Mouse (Mus musculus) right cerebral cortex, adult 18-20 months (tissue): ENCODE data around the gene Insig1.

Source experiments
- DNase-seq: peaks from one replicate; pipeline ENCODE4 v3.0.0; 2022; ENCODE audit warnings: mixed read lengths

Gene Insig1

DNA sequence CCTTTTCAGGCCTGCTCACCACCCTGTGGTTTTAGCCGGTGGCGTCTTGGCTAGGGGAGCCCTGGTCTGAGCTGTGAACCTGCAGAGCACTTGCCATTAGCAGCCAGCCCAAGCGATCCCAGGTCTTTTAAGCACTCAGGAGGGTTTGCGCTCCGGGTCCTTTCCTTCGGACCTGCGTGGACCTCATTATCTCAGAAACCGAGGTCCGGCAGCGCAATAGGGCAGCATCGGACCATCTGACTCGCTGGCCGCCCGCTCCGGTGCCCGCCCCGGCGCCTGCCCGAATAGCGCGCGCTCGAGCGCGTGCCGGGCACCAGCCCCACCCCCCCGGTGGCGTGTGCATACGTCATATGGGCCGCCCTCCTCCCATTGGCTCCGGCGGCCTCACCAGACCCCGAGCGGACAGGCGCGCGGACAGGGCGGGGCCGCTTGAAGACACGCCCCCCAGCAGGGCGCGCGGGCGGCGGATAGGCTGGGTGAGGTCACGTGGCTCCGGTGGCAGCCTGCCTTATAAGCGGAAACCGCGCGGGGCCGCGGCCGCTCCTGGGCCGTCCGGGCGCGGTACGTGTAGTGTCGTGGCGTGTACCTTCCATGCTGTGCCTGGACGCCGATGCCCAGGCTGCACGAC lies at the start of gene Insig1:
Gene Insig1, plus strand, starts transcription at position 536 of the 628 bp plus-strand sequence.
- DNase-seq: peak; percentile 99

GRCm38 (mm10) chr5:28023452-28023851 lies 47.7 kb upstream of the Insig1 start:
- DNase-seq: no peak

- no peak for DNase-seq
These were observed 39.5 kb upstream of the Insig1 start for GRCm38 (mm10) chr5:28031577-28032236.

DNA sequence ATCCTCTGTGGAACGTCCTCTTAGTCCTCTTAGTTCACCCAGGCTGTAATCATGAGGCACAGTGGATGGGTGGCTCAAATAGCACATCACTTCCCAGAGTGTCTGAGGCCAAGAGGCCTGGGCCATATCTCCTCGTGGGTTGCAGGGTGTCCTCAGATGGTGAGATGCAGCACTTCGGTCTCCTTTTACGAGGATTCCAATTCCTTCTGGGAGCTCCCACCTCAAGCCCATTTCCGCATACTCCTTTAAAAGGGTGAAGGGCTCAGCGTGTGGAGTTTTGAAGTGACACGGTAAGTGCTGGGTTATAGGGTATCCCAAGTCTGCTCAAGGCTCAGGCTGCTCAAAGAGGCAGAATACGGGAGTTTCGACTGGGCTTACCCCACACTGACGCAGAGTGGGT lies 38.3 kb upstream of the Insig1 start:
- no peak for DNase-seq

DNA sequence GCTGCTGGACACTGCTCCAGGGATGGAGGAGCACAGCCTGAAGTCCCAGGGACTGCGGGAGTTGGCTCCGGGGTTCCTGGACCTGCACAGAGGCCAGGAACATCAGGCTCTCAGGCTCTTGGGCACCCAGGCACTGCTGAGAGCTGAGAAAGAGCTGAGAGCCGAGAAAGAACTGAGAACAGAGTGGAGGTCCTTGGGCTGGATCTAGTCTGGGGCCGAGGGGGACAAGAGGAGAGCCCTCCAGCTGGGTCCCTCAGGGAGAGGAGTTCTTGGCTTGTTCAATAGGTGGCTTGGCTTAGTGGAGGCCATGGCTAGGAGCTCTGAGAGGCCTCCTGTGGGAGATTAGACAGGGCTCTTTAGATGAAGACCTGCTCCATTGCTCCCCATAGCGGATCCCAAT lies 37.9 kb upstream of the Insig1 start:
- DNase-seq: no peak

DNA sequence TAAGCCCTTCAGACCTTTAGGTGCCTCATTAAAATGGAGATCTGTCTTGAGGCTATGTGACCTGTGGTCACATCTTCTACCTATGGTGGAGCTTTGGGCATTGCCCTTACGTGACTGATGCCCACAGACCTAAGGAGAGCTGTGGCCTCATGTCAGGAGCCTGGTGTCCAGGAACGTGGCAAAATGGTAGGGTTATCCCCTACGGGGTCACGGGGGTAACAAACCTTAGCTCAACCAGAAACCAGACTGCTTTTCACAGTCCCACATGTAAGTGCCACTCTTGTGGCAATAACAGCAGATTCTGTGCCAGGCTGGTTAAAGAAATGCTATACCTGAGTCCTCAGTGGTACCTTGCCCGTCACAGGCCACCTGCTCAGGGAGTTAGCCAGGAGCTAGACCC lies 37.3 kb upstream of the Insig1 start:
- no peak for DNase-seq

DNA sequence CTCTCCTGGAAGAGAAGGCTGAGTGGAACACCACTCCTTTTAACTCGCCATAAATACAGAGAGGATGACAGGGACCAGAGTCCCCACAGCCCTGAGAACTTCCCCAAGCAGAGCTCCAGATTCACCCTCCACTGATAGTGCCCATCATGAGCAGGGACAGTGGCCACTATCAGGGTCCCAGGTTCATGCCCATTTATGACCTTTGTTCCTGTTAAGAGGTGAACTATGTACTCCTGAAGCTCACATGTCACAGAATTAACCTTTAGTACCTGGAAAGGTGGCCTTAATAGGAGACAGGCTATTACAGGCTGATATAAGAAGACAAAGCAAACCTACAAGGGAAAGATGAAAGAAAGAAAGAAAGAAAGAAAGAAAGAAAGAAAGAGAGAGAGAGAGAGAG lies 35.2 kb upstream of the Insig1 start:
- no peak for DNase-seq

DNA sequence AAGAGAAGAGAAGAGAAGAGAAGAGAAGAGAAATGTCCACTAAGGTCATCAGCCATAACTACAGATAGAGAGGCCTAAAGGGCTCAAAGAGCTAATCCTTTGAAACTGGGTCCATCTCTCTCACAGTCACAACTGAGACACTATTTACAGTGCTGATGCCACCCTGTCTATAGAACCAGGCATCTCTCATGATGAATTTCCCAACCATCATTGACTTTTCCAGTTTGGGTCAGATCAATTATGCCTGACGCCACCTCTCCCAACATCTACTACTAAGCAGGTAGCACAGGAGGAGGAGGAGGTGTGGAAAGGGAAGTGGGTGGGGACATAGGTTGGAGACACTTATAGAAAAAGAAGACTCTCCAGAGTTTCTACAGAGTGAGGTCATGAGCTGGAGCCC lies 34.6 kb upstream of the Insig1 start:
- DNase-seq: no peak

DNA sequence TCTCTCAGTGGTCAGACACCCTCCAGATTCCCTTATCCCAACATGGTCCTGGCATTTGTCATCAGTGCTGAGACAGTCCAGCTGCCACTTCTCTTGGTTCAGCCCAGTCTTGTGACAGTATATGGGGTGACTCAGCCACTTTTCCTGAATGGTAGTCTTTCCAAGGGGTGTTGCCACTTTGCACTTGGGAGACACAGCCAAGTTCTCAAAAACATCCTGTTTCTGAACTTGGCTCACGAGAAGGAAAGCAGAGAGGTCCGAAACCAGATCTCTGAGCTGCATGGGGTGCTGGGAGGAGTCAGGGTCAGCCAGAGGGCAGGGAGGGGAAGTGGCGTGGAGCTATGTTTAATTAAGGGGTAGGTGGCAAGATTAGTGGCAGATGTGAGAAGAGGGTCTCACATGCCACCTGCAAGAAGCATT lies 34.0 kb upstream of the Insig1 start:
- DNase-seq: no peak

DNA sequence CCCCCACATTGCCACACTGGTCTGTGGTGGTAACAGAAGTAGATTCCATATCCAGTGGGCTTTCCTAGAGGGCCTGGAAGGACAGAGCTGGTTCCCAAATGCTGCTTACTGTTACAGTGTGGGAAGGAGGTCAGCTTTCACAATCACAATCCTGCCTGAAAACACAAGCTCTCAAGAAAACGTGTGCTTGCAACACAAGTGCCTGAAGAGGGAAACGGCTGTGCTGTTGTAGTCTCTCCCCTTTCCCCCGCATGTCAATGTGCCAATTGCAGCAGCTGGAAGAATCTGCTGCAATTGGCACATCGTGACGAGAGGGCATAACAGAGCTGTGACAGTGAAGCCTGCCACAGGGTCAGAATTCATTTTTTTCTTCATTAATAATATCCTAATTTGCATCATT lies 33.5 kb upstream of the Insig1 start:
- no peak for DNase-seq

- DNase-seq: no peak
These were observed 33.0 kb upstream of the Insig1 start for GRCm38 (mm10) chr5:28038115-28038514.

GRCm38 (mm10) chr5:28039746-28040655 lies 31.2 kb upstream of the Insig1 start:
- DNase-seq: no peak

DNA sequence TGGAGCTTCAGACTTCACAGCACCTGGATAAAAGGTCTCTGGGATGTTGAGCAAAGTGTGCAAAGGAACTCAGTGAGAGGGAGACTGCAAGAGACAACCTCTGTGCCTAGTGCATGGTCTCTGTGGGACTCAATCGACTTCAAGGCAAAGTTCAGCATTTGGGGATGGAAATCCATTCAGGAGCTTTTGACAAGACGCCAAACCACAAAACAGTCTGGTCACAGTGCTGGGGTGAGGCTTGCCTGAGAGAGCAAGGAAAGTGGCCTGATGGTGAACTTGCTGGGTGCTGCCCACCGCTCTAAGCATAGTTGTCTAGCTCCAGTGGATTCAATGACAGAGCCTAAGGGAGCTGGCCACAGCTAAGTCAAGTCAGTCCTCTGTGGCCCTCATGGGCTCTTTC lies 30.4 kb upstream of the Insig1 start:
- no peak for DNase-seq

DNA sequence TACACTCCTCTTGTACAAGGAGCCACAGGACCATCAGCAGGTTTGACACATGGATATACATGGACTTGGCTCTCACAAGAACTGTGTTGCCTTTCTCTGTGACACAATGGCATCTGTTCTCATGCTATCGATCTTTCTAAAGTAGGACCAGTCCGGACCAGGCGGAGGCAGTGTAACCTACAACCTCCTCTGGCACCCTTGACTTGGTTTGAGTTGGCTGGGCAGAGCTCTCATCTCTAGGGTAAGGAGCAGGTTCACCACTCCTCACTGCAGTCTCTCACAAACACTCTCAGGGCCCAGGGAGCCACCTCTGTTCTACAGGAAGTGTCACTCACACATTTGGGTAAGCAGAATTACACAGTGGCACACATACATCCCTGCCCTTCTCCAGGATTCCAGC lies 29.1 kb upstream of the Insig1 start:
- no peak for DNase-seq

- no peak for DNase-seq
These were observed 28.4 kb upstream of the Insig1 start for GRCm38 (mm10) chr5:28042779-28043178.

- DNase-seq: no peak
These were observed 27.8 kb upstream of the Insig1 start for GRCm38 (mm10) chr5:28043386-28043785.

DNA sequence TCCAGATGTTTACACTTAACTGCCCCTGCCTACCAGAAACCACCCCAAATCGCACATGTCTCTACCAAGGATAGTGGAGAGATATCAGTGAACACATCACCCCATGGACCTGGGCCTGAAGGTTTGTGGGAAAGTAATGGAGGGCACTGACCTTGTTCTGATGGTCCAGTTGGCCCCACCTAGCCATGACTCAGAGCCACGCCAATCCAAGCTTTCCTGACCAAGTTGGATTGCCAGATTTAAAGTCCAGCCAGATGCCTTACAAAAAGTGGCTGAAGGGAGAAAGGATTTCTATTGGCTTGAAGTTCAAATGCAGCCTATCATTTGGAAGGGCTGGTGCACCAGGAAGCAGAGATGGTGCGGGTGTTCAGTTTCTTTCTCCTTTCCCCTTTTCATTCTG lies 24.2 kb upstream of the Insig1 start:
- no peak for DNase-seq

DNA sequence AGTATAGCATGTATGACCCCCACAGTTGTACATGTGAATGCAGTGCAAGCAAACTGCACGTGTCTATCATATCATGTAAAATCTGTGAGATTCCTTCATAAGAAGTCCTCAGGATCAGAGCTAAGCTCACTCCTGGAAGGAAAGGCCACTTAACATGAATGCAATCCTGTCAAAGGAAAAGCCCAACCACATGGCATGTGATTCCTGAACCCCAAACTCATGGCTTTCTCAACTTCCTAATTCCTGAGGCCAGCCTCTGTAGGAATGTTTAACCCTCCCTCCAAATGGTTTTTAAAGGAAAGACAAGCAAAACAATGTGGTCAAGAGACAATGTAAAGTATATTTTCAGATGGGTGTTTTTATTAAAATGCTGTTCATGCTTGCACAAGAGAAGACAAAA lies 23.2 kb upstream of the Insig1 start:
- DNase-seq: no peak

- DNase-seq: no peak
These were observed 15.7 kb upstream of the Insig1 start for GRCm38 (mm10) chr5:28055450-28055849.

GRCm38 (mm10) chr5:28056877-28057276 lies 14.3 kb upstream of the Insig1 start:
- no peak for DNase-seq

DNA sequence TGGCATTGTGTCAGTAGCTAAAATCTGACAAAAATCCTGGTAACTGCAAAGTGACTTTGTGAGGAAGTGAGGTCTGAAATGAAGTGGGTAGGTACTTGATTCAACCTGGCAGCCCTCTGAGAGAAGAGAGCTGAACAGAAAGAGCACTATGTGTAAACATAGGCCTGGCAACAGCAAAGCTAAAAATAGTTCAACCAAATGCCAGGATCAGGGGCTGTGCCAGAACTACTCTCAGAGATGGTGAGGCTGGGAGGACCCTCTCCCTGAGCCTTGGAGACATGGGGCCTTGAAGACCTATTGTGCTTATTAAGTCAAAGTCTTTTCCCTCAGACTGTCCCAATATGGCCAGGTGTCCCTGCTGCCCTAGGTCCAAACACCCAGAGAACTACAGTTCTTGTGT lies 10.7 kb upstream of the Insig1 start:
- DNase-seq: no peak

GRCm38 (mm10) chr5:28061011-28061410 lies 10.2 kb upstream of the Insig1 start:
- no peak for DNase-seq

GRCm38 (mm10) chr5:28063989-28064624 lies 7.1 kb upstream of the Insig1 start:
- no peak for DNase-seq
